Mouse (Mus musculus) testis, postnatal 14 days (tissue): ENCODE results near the gene Uimc1.
"Not testable (repeated sequence)": the region's sequence is repeated elsewhere in the genome, so short reads cannot be mapped to it uniquely, and the experiment has no call there.

Experiments
- DNase-seq: peaks from one replicate; pipeline ENCODE4 v3.0.0; 2021; ENCODE audit warnings: low spot score

The Uimc1 gene

DNA sequence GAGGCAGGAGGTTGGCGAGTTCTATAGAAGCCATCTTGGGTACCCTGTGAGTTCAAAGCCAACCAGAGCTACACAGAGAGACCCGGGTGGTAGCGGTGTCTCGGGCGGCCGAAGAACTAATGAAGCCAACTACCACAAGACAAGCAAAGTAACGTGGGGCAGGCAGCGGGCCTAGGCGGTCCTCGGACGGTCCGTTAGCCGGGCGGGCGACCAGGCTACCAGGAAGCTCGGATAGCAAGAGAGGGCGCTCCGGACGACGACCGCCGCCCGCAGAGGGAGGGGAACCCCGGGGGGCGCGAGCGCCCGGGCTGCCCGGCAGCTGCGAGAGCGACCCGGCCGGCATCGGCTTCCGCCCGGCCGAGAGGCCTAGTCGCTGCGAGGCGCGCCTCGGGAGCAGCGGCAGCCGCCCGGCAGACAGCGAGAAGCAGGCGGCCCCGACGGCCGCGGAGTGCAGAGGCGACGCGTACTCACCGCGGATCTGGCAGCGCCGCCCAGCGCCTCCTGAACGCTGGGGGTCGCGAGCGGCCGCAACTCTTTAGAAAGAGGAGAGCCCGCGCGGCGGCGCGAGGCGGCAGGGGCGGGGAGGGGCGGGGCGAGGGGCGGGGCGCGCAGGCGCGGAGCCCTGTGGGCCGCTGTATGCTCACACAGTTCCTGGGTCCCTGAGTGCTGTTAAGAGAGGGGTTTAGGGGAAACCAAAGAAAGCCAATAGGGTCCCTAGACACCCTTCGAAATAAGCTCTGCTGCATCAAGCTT, at the start of gene Uimc1:
Uimc1 (minus strand) TSS at position 575 of the 753 bp plus-strand sequence.
- peak; percentile 89 for DNase-seq

DNA sequence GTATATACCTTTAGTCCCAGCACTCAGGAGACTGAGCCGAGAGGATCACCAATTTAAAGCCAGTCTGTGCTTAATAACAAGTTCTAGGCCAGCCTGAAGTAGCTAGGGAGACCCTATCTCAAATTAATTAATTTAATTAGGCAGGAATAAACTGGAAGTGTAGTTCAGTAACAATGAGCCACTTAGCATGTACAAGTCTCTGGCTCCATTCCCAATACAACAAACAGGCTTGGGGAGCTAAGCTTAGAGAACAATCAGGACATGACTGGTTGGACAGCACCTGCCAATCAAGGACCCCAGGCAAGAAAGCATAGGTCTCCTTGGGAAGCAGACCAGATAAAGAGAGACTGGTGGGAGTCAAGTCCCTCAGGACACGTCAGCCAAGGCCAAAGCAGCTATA, 40.2 kb upstream of the Uimc1 start:
- DNase-seq, result no peak

DNA sequence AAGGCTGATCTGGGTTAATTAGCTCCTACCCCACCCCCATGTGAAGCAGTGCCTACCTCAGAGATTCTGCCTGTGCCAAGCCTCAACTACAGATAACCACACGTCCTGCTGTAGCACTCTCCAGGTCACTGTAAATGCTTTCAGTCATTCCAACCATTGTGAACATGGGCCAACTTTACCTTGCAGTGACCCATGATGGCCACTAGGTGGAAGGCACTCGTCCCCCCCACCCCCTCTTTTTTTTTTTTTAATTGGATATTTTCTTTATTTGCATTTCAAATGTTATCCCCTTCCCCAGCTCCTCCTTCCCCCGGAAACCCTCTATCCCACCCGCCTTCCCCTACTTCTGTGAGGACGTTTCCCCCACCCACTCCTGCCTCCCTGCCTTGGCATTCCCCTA, 35.3 kb upstream of the Uimc1 start:
- no peak for DNase-seq

DNA sequence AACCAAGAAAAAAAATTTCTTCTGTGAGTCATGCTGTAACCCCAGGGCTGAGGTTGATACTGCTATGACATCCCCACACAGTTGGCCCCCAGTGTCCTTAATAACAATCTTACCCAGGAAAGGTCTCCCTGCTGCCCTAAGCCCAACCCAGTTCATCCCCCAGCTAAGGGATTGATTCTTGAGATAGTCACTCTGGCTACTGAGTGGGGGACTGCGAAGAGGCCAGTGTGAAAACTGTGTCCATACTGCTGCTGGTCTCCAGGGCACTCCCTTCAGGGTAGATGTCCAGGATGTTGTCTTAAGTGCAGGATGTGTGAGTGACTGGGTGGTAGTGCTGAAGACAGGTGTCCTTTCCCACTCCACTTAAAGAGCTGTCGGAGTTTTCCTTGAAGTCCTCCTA, 33.3 kb upstream of the Uimc1 start, which contains the start of gene Gm17617:
Gm17617 (minus strand) TSS at position 101 of the 400 bp plus-strand sequence.
- no peak for DNase-seq

DNA sequence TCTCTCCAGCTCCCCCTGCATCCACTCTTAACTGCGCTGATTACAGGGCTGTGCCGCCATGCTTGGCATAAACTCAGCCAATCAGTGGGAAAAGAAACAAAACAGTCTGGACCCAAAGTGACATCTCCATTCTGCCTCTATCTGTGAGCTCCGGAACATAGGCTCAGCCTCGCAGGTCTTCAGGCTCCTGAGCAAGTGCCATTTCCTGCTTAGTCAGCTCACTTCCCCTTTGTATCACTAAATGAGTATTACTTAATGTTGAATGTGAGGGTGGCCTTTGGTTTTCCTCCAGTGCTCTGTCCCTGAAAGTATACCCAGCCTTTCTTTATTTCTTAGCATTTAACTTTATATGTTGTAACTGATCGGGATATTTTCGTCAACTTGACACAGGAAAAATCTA, 24.8 kb upstream of the Uimc1 start:
- DNase-seq, result no peak

DNA sequence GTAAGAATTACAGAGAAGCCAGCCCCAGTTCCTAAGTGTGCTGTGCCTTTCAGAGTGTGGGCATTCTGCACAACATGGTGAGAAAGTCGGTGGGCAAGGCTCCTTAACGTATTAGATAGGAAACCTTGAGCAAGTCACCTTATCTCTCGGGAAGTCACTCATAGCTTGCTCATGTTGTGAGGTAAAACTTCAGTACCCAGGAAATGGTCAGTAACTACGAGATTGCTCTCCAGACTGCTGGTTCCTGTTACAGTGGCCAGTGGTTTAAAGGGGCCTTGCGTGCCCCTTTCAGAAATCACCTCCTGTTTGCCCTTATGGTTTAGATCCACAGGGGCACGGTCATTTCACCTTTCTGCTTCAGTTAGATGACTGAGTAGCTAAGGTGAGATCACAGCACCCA, 14.3 kb upstream of the Uimc1 start:
- no peak for DNase-seq

DNA sequence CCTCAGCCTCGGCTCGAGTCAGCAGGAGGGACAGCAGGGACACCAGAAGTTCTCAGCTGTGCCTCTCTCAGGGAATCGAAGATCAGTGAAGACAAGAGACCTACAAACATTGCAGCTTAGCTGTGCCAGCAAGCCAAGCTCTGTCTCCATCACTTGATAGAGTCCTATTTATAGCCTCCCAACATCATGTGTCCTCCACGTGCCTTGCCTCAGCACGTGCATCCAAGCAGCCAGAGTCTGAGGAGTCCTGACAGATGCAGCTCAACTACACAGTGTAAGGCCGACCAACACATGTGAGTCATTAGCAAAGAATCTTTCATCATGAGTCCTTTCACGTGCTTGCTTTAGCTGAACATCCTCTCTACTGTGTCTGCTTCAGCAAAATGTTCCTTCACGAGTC, 7.6 kb upstream of the Uimc1 start:
- no peak for DNase-seq

DNA sequence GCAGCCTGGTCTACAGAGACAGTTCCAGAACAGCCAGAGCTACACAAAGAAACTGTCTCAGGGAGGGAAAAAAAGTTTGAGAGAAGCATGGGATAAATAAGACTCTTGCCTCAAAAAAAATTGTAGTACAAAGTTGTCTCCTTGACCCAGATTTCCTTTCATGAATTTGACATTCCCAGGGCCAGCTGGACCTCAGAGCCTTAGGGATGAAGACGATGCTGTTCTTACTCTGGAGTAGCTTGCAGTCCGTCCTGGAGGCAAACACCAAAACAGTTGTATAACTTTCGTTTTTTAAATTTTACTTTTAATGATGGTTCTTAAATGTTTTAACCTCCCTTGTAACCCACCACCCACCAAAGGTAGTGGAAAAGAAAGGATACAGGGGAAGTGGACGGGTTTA, 7.0 kb upstream of the Uimc1 start:
- DNase-seq, result no peak

DNA sequence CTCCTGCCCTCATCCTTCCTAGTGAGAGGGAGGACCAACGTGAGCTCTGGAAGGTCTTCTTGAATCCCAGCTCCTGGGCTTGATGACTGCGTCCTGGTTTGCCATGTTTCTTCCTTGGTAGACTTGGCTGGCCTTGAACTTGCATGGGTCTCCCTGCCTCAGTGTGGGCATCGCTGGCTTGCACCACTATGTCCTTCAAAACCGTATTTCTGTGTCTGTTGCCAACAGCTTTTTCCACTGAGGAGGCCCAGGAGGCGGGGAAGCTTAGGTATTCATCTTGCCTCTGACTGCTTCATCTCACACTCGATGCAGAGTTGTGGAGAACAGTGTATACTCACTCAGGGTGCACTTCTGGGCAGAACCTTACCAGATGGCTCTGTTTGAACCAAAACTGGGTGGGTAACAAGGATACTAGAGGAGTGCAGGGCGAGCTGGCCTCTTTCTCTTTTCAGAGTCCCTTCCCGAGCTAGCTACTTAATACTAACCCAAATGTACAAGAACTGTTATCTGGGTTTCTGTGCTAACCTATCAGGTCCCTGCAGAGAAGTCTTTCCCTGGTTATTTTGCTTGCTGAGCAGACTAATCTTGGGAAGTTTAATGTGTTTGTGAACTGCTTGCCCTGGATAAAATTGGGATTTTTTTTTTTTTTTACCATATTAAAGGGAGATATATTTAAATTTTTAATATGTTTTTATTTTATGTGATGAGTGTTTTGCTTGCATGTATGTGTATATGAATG, 6.0 kb upstream of the Uimc1 start:
- DNase-seq, result no peak

DNA sequence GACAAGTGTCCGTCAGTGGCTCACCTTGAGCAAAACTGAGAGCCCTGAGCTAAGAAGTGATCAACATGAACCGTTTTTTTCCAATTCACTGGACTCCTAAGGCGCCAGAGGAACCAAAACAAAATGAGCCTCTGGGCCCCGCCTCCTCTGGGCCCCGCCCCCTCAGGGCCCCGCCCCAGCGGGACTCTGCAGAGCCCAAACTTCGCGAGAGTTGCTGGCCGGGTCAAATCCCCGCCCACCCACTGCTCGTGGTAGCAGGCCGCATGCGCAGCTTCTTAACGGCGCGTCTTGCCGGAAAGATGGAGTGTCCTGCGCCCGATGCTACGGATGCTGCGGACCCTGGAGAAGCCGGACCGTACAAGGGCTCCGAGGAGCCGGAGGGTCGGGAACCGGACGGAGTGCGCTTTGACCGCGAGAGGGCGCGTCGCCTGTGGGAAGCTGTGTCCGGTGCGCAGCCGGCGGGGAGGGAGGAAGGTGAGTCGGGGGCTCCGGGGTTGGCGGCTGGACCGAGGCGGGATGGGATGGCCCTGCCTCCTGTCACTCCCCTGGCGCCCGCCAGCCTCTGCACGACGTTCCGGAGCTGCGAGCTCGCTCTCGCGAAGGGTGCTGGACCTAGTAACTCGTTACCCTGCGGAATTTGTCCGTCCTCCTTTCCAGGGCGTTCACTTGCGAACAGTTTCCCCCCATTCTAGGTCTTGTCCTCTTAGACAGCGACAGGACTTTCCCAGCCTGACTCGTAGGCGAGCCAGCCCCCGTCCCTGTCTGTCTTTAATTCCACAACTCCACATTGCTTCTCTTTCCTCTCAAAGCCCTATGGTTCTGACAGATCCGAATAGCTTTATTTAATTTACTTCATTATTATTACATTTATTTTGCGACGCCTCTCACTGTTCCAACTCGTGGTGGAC, 5.2 kb upstream of the Uimc1 start, which contains the start of gene Zfp346:
Zfp346 (plus strand) TSS at position 267 of the 908 bp plus-strand sequence.
- peak; percentile 98 for DNase-seq

DNA sequence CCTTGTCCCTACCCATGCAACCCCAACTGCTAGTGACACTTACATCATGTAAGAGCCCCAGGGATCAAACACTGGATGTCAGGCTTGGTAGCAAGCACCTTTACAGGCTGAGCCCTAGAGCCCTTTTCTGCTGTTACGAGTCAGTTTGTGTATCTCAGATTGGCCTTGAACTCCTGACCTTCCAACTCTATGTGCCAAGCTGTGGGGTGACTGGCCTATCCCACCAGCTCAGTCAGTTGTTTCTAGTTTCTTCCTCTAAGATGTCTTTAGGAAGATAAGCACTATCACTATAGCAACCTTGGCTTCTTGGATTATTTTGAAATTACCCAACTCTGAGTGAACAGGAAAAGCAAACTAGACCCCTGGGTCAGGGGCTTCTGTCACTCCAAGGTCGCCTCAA, 3.3 kb upstream of the Uimc1 start:
- no peak for DNase-seq

DNA sequence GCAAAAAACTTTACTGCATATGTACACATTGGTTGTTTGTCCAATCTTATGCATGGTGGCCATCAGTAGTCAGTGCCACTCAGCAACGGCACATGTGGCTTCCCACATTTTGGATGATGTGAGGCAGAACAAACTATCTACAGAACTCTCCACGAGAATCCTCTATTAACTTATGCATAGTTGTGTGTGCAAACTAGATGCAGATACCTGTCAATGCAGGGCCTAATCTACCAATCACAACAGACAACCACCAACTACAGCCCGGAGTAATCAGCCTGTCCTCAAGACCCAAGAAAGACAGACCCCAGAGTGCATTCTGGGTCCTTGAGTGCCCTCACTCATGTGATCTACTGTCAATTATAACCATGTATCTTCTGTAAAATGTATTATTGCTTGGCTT, 2.3 kb upstream of the Uimc1 start:
- no peak for DNase-seq

DNA sequence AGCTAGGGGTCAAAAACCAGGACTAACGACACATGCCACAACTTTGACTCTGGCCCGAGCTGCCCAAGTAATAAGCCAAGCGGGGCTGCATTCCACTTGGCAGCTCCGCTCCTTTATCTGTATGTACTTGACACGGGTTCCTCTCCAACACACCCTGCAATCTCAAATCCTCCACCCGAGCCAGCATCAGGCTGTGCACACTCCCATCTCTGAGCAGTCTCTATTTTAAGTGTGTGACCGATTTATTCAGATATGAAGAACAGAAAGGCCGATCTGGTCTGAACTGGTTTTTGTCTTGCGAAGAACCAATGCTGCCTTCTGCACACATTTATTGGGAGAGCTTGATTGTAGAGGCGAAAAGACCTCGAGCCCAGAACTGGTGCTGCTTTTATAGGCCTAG, 1.5 kb upstream of the Uimc1 start:
- peak; percentile 32 for DNase-seq

DNA sequence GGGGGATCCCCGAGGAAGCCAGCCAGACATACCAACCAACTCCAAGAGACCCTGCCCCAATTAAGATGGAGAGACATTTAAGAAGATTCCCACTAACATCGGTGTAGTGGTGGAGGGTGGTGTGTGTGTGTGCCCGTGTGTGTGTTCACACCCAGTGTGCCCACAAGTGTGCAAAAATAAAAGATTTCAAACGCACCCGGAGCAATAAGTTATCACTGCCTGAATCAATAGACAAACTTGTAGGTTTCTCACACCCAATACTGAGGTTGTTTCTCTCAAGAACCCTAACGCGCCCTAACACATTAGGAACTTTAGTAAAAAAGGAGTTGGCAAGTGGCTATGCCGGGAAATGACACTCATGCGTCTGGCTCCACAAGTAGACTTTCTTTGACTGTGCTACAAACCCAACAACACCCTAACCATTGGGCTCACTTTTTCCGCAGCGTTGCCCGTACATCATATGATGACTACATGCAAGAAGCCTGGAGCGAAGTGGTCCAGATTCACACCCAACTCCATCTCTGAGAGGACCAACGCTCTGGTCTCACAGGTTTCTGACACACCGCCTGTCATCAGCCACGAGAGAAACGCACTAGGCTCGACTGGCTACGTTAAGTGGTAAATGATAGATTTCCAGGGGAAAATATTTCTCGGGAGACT, 904 bp downstream of the Uimc1 start:
- peak; percentile 54 for DNase-seq

DNA sequence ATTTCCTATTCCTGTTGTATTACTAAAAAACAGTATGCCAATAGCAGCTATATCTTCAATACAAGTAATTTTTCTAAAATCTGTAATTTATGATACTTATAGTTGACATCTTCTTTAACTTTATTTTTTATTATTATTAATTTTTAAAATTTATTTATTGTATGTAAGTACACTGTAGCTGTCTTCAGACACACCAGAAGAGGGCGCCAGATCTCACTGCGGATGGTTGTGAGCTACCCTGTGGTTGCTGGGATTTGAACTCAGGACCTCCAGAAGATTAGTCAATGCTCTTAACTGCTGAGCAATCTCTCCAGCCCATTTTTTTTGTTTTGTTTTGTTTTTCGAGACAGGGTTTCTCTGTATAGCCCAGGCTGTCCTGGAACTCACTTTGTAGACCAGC, 2.3 kb downstream of the Uimc1 start:
- not testable (repeated sequence) for DNase-seq

DNA sequence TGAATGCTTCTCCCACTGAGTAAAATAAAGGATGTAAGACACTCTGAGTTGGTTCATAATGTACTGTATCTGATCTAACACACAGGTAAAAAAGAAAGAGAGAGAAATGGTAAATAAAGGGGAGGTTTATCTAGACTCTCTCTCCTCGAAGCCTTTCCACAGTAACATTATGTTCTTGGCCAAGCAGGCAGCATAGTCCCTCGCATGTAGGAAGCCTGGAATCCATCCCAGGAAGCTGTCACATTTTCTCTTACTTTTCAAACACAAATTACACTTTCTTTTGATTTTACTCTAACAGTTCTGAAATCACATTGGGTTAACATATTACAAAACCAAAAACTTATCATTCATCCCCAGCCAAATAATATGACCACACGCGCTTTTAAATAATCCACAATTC, 7.5 kb downstream of the Uimc1 start:
- DNase-seq, result no peak

DNA sequence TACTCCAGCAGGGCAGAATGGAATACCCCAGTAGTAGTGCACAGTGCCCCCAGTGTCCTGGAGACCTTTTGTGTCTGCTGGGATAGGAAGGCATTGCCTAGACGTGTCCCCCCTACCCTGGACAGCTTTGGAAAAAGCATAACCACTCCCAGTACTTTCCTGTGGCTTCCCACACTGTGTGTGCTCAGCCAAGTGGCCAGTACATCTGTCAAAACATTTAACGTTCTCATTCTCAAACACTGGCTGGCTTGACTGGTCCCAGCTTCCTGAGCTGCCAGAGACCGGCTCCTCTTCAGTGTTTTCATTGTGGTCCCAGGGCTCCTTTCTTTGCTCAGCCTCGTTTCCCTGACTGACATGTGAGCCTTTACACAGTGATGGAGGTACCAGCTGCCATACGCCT, 24.5 kb downstream of the Uimc1 start:
- no peak for DNase-seq

DNA sequence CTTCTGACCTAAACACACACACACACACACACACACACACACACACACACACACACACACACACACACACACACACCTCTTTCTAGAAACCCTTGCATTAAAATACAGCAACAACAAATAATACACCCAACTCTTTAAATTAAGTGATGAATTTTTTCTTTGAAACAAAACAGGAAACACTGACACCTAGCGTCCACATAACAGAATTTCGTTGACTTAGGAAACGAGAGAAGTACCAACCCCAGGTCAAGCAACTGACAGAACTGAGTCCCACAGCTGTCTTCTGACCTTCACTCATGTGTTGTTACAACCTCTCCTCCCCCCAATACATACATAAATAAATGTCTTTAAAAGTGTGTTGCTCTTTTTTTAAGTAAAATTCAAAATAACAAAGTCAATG, 28.8 kb downstream of the Uimc1 start:
- no peak for DNase-seq

DNA sequence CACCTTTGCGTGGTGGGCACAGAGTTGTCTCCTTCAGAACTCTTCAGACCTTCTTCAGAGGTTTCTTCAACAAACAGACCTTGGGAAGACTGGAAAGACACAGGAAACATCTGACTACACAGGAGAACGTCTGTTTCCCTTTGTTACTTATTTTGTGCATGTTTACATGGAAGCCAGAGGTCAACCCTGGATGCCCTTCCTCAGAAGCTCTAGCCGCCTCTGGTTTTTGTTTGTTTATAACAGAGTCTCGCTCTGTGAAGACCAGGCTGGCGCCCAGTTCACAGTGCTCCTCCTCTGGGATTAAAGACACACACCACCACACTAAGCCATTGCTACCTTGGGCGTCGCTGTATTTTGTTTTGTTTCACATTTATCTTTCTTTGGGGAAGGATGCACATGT, 30.4 kb downstream of the Uimc1 start:
- DNase-seq, result no peak

DNA sequence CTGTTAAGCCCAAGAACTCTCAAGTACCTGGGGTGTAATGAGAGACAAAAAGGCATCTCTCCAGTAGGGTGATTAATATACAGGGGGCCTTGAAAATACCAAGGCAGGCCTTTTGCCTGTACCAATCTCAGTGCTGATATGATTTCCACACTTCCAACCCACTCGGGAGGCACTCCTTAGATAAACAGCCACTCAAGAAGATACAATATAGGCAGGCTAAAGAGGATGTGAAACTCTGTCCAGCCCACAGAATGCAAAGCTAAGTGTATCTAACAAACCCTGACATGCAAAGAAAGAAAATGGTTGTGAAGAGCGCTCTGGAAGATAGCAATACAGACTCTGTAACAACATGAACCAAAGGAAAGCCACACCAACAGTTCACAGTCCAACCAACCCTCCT, 36.8 kb downstream of the Uimc1 start:
- no peak for DNase-seq

DNA sequence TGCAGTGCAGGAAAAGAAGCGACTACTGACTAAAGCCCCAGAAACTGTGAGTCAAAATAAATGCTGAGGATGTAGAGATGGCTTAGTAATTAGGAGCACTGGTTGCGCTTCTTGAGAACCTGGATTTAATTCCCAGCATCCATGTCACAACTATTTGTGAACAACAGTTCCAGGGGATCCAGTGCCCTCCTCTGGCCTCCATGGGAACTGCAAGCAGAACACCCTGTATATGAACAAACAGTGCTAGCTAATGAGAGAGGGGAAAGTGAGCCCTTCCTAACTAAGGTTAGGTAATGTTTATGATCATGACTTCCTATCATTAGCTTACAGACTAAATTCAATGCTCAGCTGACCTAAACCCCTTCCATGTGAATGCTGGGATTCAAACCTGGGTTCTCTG, 42.1 kb downstream of the Uimc1 start:
- no peak for DNase-seq

DNA sequence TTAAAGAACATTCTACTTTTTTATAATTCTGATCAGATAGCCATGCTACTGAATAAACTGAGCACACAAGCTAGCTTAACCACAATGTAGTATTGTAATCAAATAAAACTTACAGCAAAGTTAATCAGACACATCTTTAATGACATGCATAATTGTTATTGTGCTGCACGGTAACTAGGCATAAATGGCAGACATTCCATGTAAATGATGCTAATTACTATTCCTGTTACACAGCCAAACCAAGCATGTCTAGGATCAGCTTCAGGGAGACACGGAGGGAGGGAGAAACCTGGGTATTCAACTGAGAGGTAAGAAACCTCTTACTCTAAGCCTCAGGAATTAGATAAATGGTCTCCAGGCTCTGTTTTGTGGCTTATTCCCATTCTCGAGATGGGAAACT, 52.4 kb downstream of the Uimc1 start:
- no peak for DNase-seq
